Mouse (Mus musculus): ENCODE results near the gene Bmyc. TPM values are rescaled to one million over a fixed set of nuclear protein-coding genes. Genes with fewer than 3 reads are reported as not detected.
"Not testable (repeated sequence)": the region's sequence is repeated elsewhere in the genome, so short reads cannot be mapped to it uniquely, and the experiment has no call there.

The Bmyc gene
- polyA plus RNA-seq, 1 experiment = 99.6 TPM

GRCm38 (mm10) chr2:25679559-25679958, 27.0 kb upstream of the Bmyc start:
- no peak overlapping the region for H3K4me3 ChIP-seq (ENCODE audit: insufficient read depth, low read length)
- no peak overlapping the region for H3K27ac ChIP-seq (ENCODE audit: insufficient read depth, low read length)
- no peaks in the 10 kb centered on the region for H3K4me1 ChIP-seq (ENCODE audit: control insufficient read depth, insufficient read depth, low read length)
- TF ChIP-seq CTCF (IDR thresholded peaks at IDR 0.05; ENCODE audit: extremely low read depth, insufficient read depth, low read length) (no peak), POLR2A (IDR thresholded peaks at IDR 0.05; ENCODE audit: extremely low read depth, insufficient read depth, low read length) (no peak)

DNA sequence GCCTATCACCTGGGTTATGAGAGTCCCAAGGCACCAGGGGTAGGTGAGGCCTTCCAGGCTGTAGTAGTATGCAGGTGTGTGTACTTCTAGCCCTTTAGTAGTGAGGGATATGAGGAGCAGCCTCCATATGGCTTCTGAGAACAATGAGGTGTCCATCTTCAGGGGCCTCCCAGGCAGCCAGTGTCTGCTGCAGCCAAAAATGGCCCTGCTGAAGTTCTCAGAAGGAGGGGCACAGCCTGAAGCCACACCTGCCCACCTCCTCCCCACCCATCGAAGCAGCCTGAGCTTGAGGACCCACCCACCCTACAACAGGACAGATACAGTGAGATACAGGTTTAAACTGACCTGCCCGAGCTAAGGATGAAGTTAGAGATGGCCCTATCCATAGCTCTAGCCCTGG, 24.1 kb upstream of the Bmyc start, which contains the start of gene Lcn10:
Gene Lcn10, plus strand, starts transcription at position 301 of the 400 bp plus-strand sequence.
- Histone ChIP-seq H3K4me3 (ENCODE audit: insufficient read depth, low read length) (no peak within 1 kb of the TSS), H3K27ac (ENCODE audit: insufficient read depth, low read length) (no peak within 1 kb of the TSS), H3K4me1 (ENCODE audit: control insufficient read depth, insufficient read depth, low read length) (no peaks in the 10 kb centered on the region)
- TF ChIP-seq CTCF (IDR thresholded peaks at IDR 0.05; ENCODE audit: extremely low read depth, insufficient read depth, low read length) (no peak), POLR2A (IDR thresholded peaks at IDR 0.05; ENCODE audit: extremely low read depth, insufficient read depth, low read length) (no peak)

DNA sequence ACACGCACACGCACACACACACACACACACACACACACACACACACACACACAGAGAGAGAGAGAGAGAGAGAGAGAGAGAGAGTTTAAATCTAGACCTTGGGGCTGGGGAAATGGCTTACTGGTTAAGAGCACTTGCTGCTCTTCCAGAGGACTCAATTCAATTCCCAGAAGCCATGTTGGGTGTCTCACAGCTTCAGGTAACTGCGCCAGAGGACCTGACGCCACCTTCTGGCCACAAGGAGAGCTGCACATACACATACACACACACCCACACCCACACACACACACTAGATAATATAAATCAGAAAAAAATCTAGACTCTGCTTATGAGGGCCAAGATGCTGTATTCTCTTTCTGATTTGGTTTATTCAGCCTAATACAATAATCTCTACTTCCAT, 19.6 kb upstream of the Bmyc start:
- Histone ChIP-seq H3K4me1 (ENCODE audit: control insufficient read depth, insufficient read depth, low read length) (no peaks in the 10 kb centered on the region), H3K4me3 (ENCODE audit: insufficient read depth, low read length) (no peak overlapping the region), H3K27ac (ENCODE audit: insufficient read depth, low read length) (no peak overlapping the region)
- TF ChIP-seq CTCF (IDR thresholded peaks at IDR 0.05; ENCODE audit: extremely low read depth, insufficient read depth, low read length) (no peak), POLR2A (IDR thresholded peaks at IDR 0.05; ENCODE audit: extremely low read depth, insufficient read depth, low read length) (no peak)

DNA sequence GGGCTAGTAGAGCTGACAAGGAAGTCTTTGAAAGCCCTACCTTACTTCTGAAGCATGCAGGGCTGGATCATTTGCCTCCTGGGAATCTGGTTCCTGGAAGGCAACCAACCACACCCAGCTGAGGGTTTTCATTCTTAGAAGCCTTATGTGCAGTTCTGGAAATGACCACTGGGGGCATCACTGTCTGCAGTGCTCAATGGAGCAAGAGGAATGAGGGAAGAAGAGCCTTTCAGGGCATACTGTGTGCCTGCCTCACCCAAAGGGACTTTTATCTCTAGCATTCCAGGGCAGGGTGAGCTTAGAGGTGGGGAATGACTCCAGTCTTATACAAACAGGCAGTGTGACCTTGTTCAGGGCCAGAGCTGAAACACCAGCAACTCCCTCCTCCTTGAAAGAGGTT, 11.9 kb upstream of the Bmyc start:
- TF ChIP-seq CTCF (IDR thresholded peaks at IDR 0.05; ENCODE audit: extremely low read depth, insufficient read depth, low read length) (peak; percentile 77), POLR2A (IDR thresholded peaks at IDR 0.05; ENCODE audit: extremely low read depth, insufficient read depth, low read length) (no peak)
- no peak overlapping the region for H3K4me3 ChIP-seq (ENCODE audit: insufficient read depth, low read length)

GRCm38 (mm10) chr2:25696951-25697350, 9.6 kb upstream of the Bmyc start:
- H3K4me1 ChIP-seq (ENCODE audit: control insufficient read depth, insufficient read depth, low read length) = no peaks in the 10 kb centered on the region
- TF ChIP-seq CTCF (IDR thresholded peaks at IDR 0.05; ENCODE audit: extremely low read depth, insufficient read depth, low read length) = no peak
- TF ChIP-seq POLR2A (IDR thresholded peaks at IDR 0.05; ENCODE audit: extremely low read depth, insufficient read depth, low read length) = no peak
- H3K27ac ChIP-seq (ENCODE audit: insufficient read depth, low read length) = no peak overlapping the region
- H3K4me3 ChIP-seq (ENCODE audit: insufficient read depth, low read length) = no peak overlapping the region

More for the DNA sequence above, 11.9 kb upstream of the Bmyc start:
- Histone ChIP-seq H3K4me1 (ENCODE audit: control insufficient read depth, insufficient read depth, low read length) (no peaks in the 10 kb centered on the region), H3K27ac (ENCODE audit: insufficient read depth, low read length) (no peak overlapping the region)

DNA sequence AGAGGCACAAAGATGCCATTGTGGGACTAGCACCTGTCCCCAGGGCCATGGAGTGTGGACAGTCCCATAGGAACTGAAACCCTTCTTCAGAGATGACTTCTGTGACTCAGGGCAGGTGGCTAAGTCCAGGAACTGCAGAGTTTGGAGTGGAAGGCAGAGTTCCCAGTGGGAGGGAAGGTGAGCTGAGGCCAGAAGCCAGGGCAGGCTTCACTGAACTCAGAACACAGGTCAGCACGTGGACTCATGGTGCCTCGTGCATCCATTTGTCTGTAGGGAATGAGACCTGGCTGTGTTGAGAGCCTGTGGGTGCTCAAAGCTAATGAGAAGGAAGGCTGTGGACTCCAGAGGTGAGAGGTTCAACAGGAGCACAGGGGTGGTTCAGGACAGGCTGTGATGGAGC, 7.8 kb upstream of the Bmyc start:
- TF ChIP-seq CTCF (IDR thresholded peaks at IDR 0.05; ENCODE audit: extremely low read depth, insufficient read depth, low read length) (no peak), POLR2A (IDR thresholded peaks at IDR 0.05; ENCODE audit: extremely low read depth, insufficient read depth, low read length) (no peak)
- no peak overlapping the region for H3K4me3 ChIP-seq (ENCODE audit: insufficient read depth, low read length)
- no peaks in the 10 kb centered on the region for H3K4me1 ChIP-seq (ENCODE audit: control insufficient read depth, insufficient read depth, low read length)
- no peak overlapping the region for H3K27ac ChIP-seq (ENCODE audit: insufficient read depth, low read length)

DNA sequence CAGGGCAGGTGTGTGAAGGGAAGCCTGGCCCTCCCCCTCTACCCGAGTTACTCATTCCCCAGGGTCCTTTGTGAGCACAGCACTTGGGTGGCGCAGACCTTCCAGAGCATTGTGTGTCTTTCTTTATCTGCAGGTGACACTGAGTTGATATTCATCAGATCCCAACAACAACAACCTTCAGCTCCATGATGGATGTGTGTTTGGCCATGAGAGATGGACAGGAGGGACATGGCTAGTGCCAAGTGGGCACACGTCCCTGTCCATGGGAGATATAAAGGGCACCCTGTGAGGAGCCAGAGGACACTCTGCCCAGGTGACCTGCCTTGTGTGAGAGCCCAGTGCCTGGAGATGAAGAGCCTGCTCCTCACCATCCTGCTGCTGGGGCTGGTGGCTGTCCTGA, 6.8 kb upstream of the Bmyc start, which contains the start of gene Obp2a:
Gene Obp2a, plus strand, starts transcription at position 301 of the 400 bp plus-strand sequence.
- H3K27ac ChIP-seq (ENCODE audit: insufficient read depth, low read length); H3K4me3 ChIP-seq (ENCODE audit: insufficient read depth, low read length); H3K4me1 ChIP-seq (ENCODE audit: control insufficient read depth, insufficient read depth, low read length): not testable (repeated sequence)

DNA sequence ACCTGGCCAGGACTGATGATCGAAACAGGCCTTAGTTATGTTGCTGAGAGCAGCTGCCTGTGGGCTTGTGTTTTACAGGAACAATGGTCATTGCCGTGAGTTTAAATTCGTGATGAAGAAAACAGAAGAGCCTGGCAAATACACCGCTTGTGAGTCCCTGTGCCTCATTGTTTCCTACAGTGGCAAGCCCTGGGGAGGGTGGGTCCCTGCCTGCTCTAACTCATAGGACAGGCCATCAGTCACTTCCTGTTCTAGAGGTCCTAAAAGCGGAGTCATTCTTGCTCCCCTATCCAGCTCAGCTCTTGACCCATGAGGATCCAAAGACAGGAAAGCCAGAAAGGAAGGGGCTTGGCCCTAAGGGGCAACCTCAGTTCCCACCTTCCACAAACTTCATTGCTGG, 5.5 kb upstream of the Bmyc start:
- TF ChIP-seq CTCF (IDR thresholded peaks at IDR 0.05; ENCODE audit: extremely low read depth, insufficient read depth, low read length) (no peak), POLR2A (IDR thresholded peaks at IDR 0.05; ENCODE audit: extremely low read depth, insufficient read depth, low read length) (no peak)
- no peak overlapping the region for H3K27ac ChIP-seq (ENCODE audit: insufficient read depth, low read length)
- no peaks in the 10 kb centered on the region for H3K4me1 ChIP-seq (ENCODE audit: control insufficient read depth, insufficient read depth, low read length)
- no peak overlapping the region for H3K4me3 ChIP-seq (ENCODE audit: insufficient read depth, low read length)

DNA sequence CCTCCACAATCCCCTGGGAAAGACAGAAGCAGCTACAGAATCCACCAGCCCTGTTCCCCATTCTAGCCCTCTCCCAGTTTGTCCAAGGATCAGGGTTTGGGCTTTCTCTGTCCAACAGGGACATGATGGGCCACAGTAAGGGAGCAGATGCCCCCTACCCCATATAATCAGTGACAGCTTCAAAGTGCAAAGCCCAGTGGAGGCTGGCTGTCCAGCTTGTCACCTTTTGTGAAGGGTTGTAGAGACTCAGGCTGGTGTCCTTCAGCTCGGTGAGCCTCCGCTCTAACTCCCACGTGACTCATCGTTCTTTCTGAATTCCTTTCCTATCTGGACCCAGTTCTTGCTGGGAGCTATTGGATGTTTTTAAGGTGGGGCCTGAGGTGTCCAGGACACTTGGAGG, 2.8 kb upstream of the Bmyc start:
- no peak overlapping the region for H3K27ac ChIP-seq (ENCODE audit: insufficient read depth, low read length)
- no peak for TF ChIP-seq CTCF (IDR thresholded peaks at IDR 0.05; ENCODE audit: extremely low read depth, insufficient read depth, low read length)
- TF ChIP-seq POLR2A (IDR thresholded peaks at IDR 0.05; ENCODE audit: extremely low read depth, insufficient read depth, low read length) = no peak

DNA sequence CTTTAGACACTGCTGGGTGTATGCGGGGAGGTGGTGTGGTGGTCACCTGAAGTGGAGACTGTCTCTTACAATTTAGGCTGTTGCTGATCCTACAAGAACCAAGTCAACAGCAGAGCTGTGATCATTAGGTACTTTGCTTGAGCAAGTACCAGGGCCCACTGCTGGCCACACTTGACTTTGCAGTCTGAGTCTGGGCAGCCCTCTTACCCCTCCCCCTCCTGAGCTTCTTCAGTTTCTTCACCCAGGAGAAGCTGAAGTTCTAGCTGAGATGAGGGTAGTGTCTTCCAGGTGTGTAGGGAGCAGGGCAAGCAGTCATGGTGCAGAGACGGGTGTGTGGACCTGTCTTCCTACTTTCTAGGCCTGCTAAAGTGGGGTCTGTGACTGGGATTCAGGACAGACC, 1.6 kb downstream of the Bmyc start:
- H3K27ac ChIP-seq (ENCODE audit: insufficient read depth, low read length) = no peak overlapping the region

More for the DNA sequence above, 2.8 kb upstream of the Bmyc start:
- H3K4me1 ChIP-seq (ENCODE audit: control insufficient read depth, insufficient read depth, low read length) = peaks cover 2% of the 10 kb centered on the region; the same call in 1 of the 2 replicates
- H3K4me3 ChIP-seq (ENCODE audit: insufficient read depth, low read length) = no peak overlapping the region

GRCm38 (mm10) chr2:25709056-25709455, 2.5 kb downstream of the Bmyc start:
- not testable (repeated sequence) for H3K27ac ChIP-seq (ENCODE audit: insufficient read depth, low read length); H3K4me3 ChIP-seq (ENCODE audit: insufficient read depth, low read length); H3K4me1 ChIP-seq (ENCODE audit: control insufficient read depth, insufficient read depth, low read length)

More for the DNA sequence above, 1.6 kb downstream of the Bmyc start:
- TF ChIP-seq CTCF (IDR thresholded peaks at IDR 0.05; ENCODE audit: extremely low read depth, insufficient read depth, low read length) (peak; percentile 41), POLR2A (IDR thresholded peaks at IDR 0.05; ENCODE audit: extremely low read depth, insufficient read depth, low read length) (0 out of 2 replicates have a peak, but pooled peaks have one; percentile 27)
- Histone ChIP-seq H3K4me3 (ENCODE audit: insufficient read depth, low read length) (peak overlapping the region; percentile 31), H3K4me1 (ENCODE audit: control insufficient read depth, insufficient read depth, low read length) (peaks cover 5% of the 10 kb centered on the region; the same call in 1 of the 2 replicates)

- H3K4me3 ChIP-seq (ENCODE audit: insufficient read depth, low read length); H3K27ac ChIP-seq (ENCODE audit: insufficient read depth, low read length); H3K4me1 ChIP-seq (ENCODE audit: control insufficient read depth, insufficient read depth, low read length): not testable (repeated sequence)
Observed at GRCm38 (mm10) chr2:25709791-25710190, 3.3 kb downstream of the Bmyc start.

GRCm38 (mm10) chr2:25711641-25712040, 5.1 kb downstream of the Bmyc start:
- not testable (repeated sequence) for H3K4me1 ChIP-seq (ENCODE audit: control insufficient read depth, insufficient read depth, low read length); H3K27ac ChIP-seq (ENCODE audit: insufficient read depth, low read length); H3K4me3 ChIP-seq (ENCODE audit: insufficient read depth, low read length)

Measured in cortical plate, adult 2 months (tissue).